Mouse (Mus musculus) macrophage (primary cell): Measurements from ENCODE around the gene Gtf3a. TPM values are rescaled to one million over a fixed set of nuclear protein-coding genes. Genes with fewer than 3 reads are reported as not detected.

Experiments
- H3K27ac ChIP-seq: fragments of 350-480 bp; formaldehyde crosslinking; 2 replicates; pipeline ENCODE4 v1.9.0; 2021
- H3K36me3 ChIP-seq: fragments of 350-480 bp; formaldehyde crosslinking; 2 replicates; pipeline ENCODE4 v1.9.0; 2021; ENCODE audit errors: inconsistent target
- H3K4me3 ChIP-seq: fragments of 350-480 bp; formaldehyde crosslinking; 2 replicates; pipeline ENCODE4 v1.9.0; 2021; ENCODE audit errors: inconsistent target
- H3K79me2 ChIP-seq: fragments of 350-480 bp; formaldehyde crosslinking; 2 replicates; pipeline ENCODE4 v1.9.0; 2021; ENCODE audit errors: inconsistent target
- WGBS: methylation state at CpG from one replicate; pipeline ENCODE4 v1.1.7; 2026; ENCODE audit warnings: inconsistent platforms; ENCODE audit not compliant: missing documents; 5-methylcytosine and 5-hydroxymethylcytosine counted together
- polyA plus RNA-seq: library from polyadenylated mRNA; stranded (reverse); fragments of 250-400 nt; gene quantifications from 3 replicates; pipeline ENCODE4 v1.2.4, GENCODE M21; 2018; ENCODE audit warnings: inconsistent platforms

The Gtf3a gene
- polyA plus RNA-seq, 1 experiment from 2014 or later: 46.2 TPM

GRCm38 (mm10) chr5:146985725-146986433 is 37.4 kb downstream of the Gtf3a start:
- Histone ChIP-seq H3K27ac (no peak overlapping the region), H3K79me2 (no peaks in the 10 kb centered on the region), H3K36me3 (no peaks in the 10 kb centered on the region), H3K4me3 (no peak overlapping the region)
- WGBS: 59% methylated on average over 19 of the region's 21 CpGs

- Histone ChIP-seq H3K27ac (no peak overlapping the region), H3K79me2 (no peaks in the 10 kb centered on the region), H3K4me3 (no peak overlapping the region), H3K36me3 (no peaks in the 10 kb centered on the region)
- WGBS: 87% methylated on average over 10 of the region's 10 CpGs
Observed at GRCm38 (mm10) chr5:146987588-146987987, 39.1 kb downstream of the Gtf3a start.

GRCm38 (mm10) chr5:146989051-146989450 is 40.6 kb downstream of the Gtf3a start:
- Histone ChIP-seq H3K4me3 (no peak overlapping the region), H3K27ac (no peak overlapping the region), H3K79me2 (no peaks in the 10 kb centered on the region), H3K36me3 (no peaks in the 10 kb centered on the region)
- WGBS: 71% methylated on average over 5 of the region's 5 CpGs

- Histone ChIP-seq H3K36me3 (no peaks in the 10 kb centered on the region), H3K27ac (no peak overlapping the region), H3K79me2 (no peaks in the 10 kb centered on the region), H3K4me3 (no peak overlapping the region)
- 74% methylated on average over 8 of the region's 8 CpGs for WGBS
Observed at GRCm38 (mm10) chr5:146993509-146993908, 45.1 kb downstream of the Gtf3a start.

- WGBS: 58% methylated on average over 6 of the region's 6 CpGs
- Histone ChIP-seq H3K36me3 (no peaks in the 10 kb centered on the region), H3K79me2 (no peaks in the 10 kb centered on the region), H3K4me3 (no peak overlapping the region), H3K27ac (no peak overlapping the region)
Observed at GRCm38 (mm10) chr5:146994973-146995372, 46.5 kb downstream of the Gtf3a start.

- no peaks in the 10 kb centered on the region for H3K36me3 ChIP-seq
- no peaks in the 10 kb centered on the region for H3K79me2 ChIP-seq
- WGBS: 80% methylated on average over 7 of the region's 7 CpGs
- H3K4me3 ChIP-seq: no peak overlapping the region
- no peak overlapping the region for H3K27ac ChIP-seq
Observed at GRCm38 (mm10) chr5:146996812-146997211, 48.4 kb downstream of the Gtf3a start.

GRCm38 (mm10) chr5:146998802-146999201 is 50.3 kb downstream of the Gtf3a start:
- no peaks in the 10 kb centered on the region for H3K79me2 ChIP-seq
- H3K4me3 ChIP-seq: no peak overlapping the region
- H3K27ac ChIP-seq: no peak overlapping the region
- no peaks in the 10 kb centered on the region for H3K36me3 ChIP-seq
- 88% methylated on average over 12 of the region's 12 CpGs for WGBS

GRCm38 (mm10) chr5:147001312-147001711 is 52.9 kb downstream of the Gtf3a start:
- WGBS: 82% methylated on average over 4 of the region's 4 CpGs
- H3K4me3 ChIP-seq: no peak overlapping the region
- H3K79me2 ChIP-seq: no peaks in the 10 kb centered on the region
- H3K27ac ChIP-seq: no peak overlapping the region
- H3K36me3 ChIP-seq: no peaks in the 10 kb centered on the region

GRCm38 (mm10) chr5:147003303-147003702 is 54.8 kb downstream of the Gtf3a start:
- Histone ChIP-seq H3K36me3 (no peaks in the 10 kb centered on the region), H3K4me3 (no peak overlapping the region), H3K79me2 (no peaks in the 10 kb centered on the region), H3K27ac (no peak overlapping the region)
- WGBS: 79% methylated on average over 1 of the region's 1 CpGs

Other genes starting within 250 kb of the Gtf3a start
- gene Usp12, start 153.7 kb upstream of the Gtf3a start, polyA plus RNA-seq: 31.8 to 48.8 TPM (median 40.6 TPM) in 3 replicates
- gene Rpl21, start 115.8 kb upstream of the Gtf3a start, polyA plus RNA-seq: 497 to 698 TPM (median 498 TPM) in 3 replicates
- gene Rasl11a, start 103.6 kb upstream of the Gtf3a start, polyA plus RNA-seq: not detected in 3 replicates
- 17.5 to 31.4 TPM (median 20.0 TPM) in 3 replicates for gene Mtif3, start 15.1 kb downstream of the Gtf3a start, polyA plus RNA-seq
- 7.4 to 9.6 TPM (median 8.7 TPM) in 3 replicates for gene Lnx2, start 127.9 kb downstream of the Gtf3a start, polyA plus RNA-seq
- gene Polr1d, start 128.4 kb downstream of the Gtf3a start, polyA plus RNA-seq: 71.8 to 132 TPM (median 100 TPM) in 3 replicates
- not detected in 3 replicates for gene Gsx1, start 240.0 kb downstream of the Gtf3a start, polyA plus RNA-seq